ENCODE assay signal across 14 mouse cellular contexts in the genomic region with DNA sequence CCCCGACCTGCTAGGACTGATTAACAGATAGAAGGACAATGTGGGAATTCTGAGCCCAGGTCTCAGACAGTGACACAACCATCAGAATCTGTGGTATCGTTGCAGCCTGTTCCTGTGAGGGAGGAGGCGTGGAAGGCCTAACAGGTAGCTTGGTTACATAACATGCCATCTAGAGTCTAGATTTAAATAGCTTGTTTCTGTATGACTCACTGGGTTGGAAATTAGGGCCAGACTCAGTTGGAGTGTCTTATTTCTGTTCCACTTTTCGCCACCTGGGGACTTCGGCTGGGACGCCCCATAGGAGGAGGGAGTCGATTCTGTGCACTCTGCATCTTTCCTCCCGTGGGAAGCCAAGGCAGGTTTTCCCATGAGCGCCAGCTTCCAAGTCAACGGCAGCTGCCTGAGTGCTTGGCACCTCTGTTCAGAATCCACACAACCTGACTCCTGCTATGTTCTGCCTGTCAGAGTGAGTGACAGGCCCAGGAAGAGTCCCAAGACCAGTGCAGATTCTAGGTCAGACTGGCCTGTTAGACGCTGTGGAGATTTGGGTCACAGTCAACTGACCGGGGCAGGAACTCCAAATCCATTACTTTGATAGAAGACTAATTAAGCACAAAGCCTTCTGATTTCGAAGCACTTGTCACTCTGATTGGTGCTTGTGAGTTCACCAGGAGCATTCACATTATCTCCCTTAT.
DNase-seq lines count a peak whose midpoint lies in the region; ATAC-seq lines count a peak whose summit lies in the region.
"Had no signal": no experiment of that assay in that cellular context is flagged by ENCODE, and none has a peak within 500 bp of the region (broad histone marks: within the 10 kb centered on the region; RNA-seq: fewer than 3 reads in every experiment).

No protein-coding gene starts in this region.

- ATAC-seq in cerebellum, adult (ENCODE audit: insufficient number of reproducible peaks, low FRiP score, low TSS enrichment), result no peak; the same call in 1 of the 2 replicates
- ATAC-seq: forebrain, embryonic 13.5 days had no signal

- DNase-seq in cerebellum, adult 11 months, result peak; percentile 11
- peak; percentile 12 to 20 for DNase-seq in layer of hippocampus, adult 8-10 months (ENCODE audit: low spot score in 2 of 2)
- DNase-seq in layer of hippocampus, postnatal 25 days (ENCODE audit: extremely low spot score in 1 of 2, low spot score in 1 of 2), result no peak
- peak; percentile 31 to 32 for DNase-seq in cerebellum, postnatal 25 days
- DNase-seq in retina, postnatal 1 day, result peak; percentile 78
- no peak for DNase-seq in kidney, adult 9 months
- no peak for DNase-seq in kidney, postnatal 25 days
- DNase-seq: heart, adult 18-20 months; heart, postnatal 10 days; kidney, adult 11 months; lung, embryonic 14.5 days; thymus, postnatal 14 days had no signal

Comparison
In these comparisons a context has a peak if more than half of its experiments do, and no peak if none do; other contexts are left out.
1. DNase-seq: peak in cerebellum, adult 11 months (single experiment), layer of hippocampus, adult 8-10 months (2 of 2), cerebellum, postnatal 25 days (2 of 2) and retina, postnatal 1 day (single experiment); none in layer of hippocampus, postnatal 25 days (0 of 2), kidney, adult 9 months (single experiment) and kidney, postnatal 25 days (0 of 2).